Mouse (Mus musculus) B cell, adult 62 days (primary cell): ENCODE results near the gene Smn1. TPM values are rescaled to one million over a fixed set of nuclear protein-coding genes. Genes with fewer than 3 reads are reported as not detected.

Experiments used
- total RNA-seq: library from RNA; stranded (reverse); gene quantifications from 4 replicates; pipeline ENCODE4 v1.2.4, GENCODE M21; 2023

The Smn1 gene
- total RNA-seq = 63.7 to 72.9 TPM (median 69.9 TPM) in 4 replicates

GRCm38 (mm10) chr13:100124423-100125257 is at the start of gene Smn1:
Gene Smn1 (plus strand): TSS chr13:100124852.

GRCm38 (mm10) chr13:100103748-100104254 is 20.9 kb upstream of the Smn1 start, which contains the start of gene Bdp1:
Gene Bdp1 (minus strand): TSS chr13:100104070.

DNA sequence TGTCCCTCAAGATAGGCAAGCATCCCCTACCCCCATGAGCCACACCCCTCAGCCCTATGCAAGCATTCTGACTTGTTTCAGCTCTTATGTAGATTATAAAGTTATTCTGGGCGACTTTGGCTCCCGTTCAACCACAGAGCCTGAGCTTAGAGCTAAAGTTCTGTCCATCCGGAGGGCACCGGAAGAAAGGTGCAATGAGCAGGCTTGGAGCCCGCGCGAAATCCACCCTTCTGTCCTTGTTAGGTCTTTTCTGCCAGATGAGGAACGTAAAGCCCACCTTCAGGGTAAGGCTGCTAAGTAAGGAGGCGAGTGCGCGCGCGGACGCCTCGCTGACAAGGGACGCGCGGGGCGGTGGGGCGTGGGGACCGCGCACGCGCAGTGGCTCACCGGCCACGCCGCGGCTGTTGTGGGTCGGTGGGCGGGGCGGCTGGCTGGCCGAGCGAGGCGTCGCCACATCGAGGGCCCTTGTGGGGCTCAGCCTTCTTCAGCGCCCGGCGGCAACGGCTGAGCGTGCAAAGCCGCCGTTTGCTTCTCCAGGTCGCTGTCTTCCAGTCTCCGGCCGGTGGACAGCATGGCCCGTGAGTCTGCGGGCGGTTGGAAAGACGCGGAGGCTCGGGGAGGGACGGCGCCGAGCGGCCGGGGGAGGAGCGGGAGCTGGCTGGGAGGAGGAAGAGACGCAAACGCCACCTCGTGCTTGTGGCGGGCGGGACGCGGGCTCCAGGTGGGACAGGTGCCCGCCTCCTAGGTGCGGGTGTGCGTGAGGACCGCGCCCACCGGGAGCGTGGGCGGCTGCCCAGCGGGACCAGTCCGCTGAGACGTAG is 16.8 kb upstream of the Smn1 start, which contains the start of gene Serf1:
Serf1 (plus strand) TSS at position 361 of the 821 bp plus-strand sequence.

Other genes with a start within 250 kb of the Smn1 start
- gene Cartpt, start 223.8 kb upstream of the Smn1 start, total RNA-seq = not detected in 4 replicates
- 17.3 to 21.2 TPM (median 19.8 TPM) in 4 replicates for gene Mccc2, start 109.2 kb upstream of the Smn1 start, total RNA-seq
- gene Bdp1, start 20.8 kb upstream of the Smn1 start, total RNA-seq = 87.0 to 94.6 TPM (median 92.4 TPM) in 4 replicates
- gene Serf1, start 16.8 kb upstream of the Smn1 start, total RNA-seq = 1.1 to 1.5 TPM (median 1.4 TPM) in 3 of 4 replicates, not detected in the other
- gene Naip2, start 77.2 kb downstream of the Smn1 start, total RNA-seq = 3.8 to 4.6 TPM (median 4.1 TPM) in 4 replicates
- 5.8 to 6.8 TPM (median 6.1 TPM) in 4 replicates for gene Naip5, start 121.5 kb downstream of the Smn1 start, total RNA-seq
- 3.1 to 4.0 TPM (median 3.6 TPM) in 4 replicates for gene Naip6, start 192.8 kb downstream of the Smn1 start, total RNA-seq